In genomic region chr10:110938361-110938760, GRCm38 (mm10) we compare ENCODE assay signal across 14 mouse cellular contexts. TPM values are rescaled to one million over a fixed set of nuclear protein-coding genes. Genes with fewer than 3 reads are reported as not detected.
DNase-seq lines count a peak whose midpoint lies in the region; ATAC-seq lines count a peak whose summit lies in the region.
"Had no signal": no experiment of that assay in that cellular context is flagged by ENCODE, and none has a peak within 500 bp of the region (broad histone marks: within the 10 kb centered on the region; RNA-seq: fewer than 3 reads in every experiment).

No protein-coding gene starts in this region.

- H3K4me2 ChIP-seq in forebrain, embryonic 14.5 days (ENCODE audit: low read length), result no peak overlapping the region
- no peak overlapping the region for H3K4me2 ChIP-seq in forebrain, embryonic 12.5 days
- H3K4me2 ChIP-seq in intestine, embryonic 14.5 days (ENCODE audit: low read length), result no peak overlapping the region
- H3K4me2 ChIP-seq in intestine, embryonic 16.5 days (ENCODE audit: low read depth, low read length), result no peak overlapping the region
- no peak overlapping the region for H3K4me2 ChIP-seq in midbrain, embryonic 13.5 days (replicated peaks)
- no peak overlapping the region for H3K4me2 ChIP-seq in midbrain, embryonic 15.5 days
- H3K4me2 ChIP-seq: heart, embryonic 13.5 days; midbrain, embryonic 11.5 days had no signal

- H3K4me3 ChIP-seq in forebrain, embryonic 14.5 days (ENCODE audit: low read depth, low read length), result no peak overlapping the region
- no peak overlapping the region for H3K4me3 ChIP-seq in forebrain, embryonic 12.5 days (replicated peaks)
- H3K4me3 ChIP-seq in intestine, embryonic 14.5 days (ENCODE audit: low read depth, low read length), result no peak overlapping the region
- H3K4me3 ChIP-seq in intestine, embryonic 16.5 days (ENCODE audit: low read length), result no peak overlapping the region
- no peak overlapping the region for H3K4me3 ChIP-seq in midbrain, embryonic 13.5 days (replicated peaks)
- H3K4me3 ChIP-seq in midbrain, embryonic 15.5 days, result no peak overlapping the region
- H3K4me3 ChIP-seq: heart, embryonic 13.5 days had no signal

- H3K4me1 ChIP-seq in forebrain, embryonic 14.5 days (ENCODE audit: control insufficient read depth, insufficient read depth, low read length), result no peaks in the 10 kb centered on the region
- H3K4me1 ChIP-seq in forebrain, embryonic 12.5 days, result no peaks in the 10 kb centered on the region
- H3K4me1 ChIP-seq in intestine, embryonic 14.5 days (replicated peaks; ENCODE audit: control insufficient read depth, insufficient read depth, low read length), result no peaks in the 10 kb centered on the region
- no peaks in the 10 kb centered on the region for H3K4me1 ChIP-seq in intestine, embryonic 16.5 days (ENCODE audit: control insufficient read depth, insufficient read depth, low read length)
- no peaks in the 10 kb centered on the region for H3K4me1 ChIP-seq in midbrain, embryonic 13.5 days (replicated peaks)
- no peaks in the 10 kb centered on the region for H3K4me1 ChIP-seq in midbrain, embryonic 15.5 days

- peaks cover 49% of the 10 kb centered on the region for H3K36me3 ChIP-seq in forebrain, embryonic 14.5 days (ENCODE audit: control insufficient read depth, insufficient read depth, low read length)
- peaks cover 44% of the 10 kb centered on the region for H3K36me3 ChIP-seq in forebrain, embryonic 12.5 days (replicated peaks)
- peaks cover 69% of the 10 kb centered on the region for H3K36me3 ChIP-seq in intestine, embryonic 14.5 days (ENCODE audit: control insufficient read depth, insufficient read depth, low read length)
- peaks cover 11% of the 10 kb centered on the region for H3K36me3 ChIP-seq in intestine, embryonic 16.5 days (ENCODE audit: control insufficient read depth, insufficient read depth, low read length)
- H3K36me3 ChIP-seq in midbrain, embryonic 13.5 days, result peaks cover 30% of the 10 kb centered on the region
- 0 out of 2 replicates have a peak, but pooled peaks cover 5% of the 10 kb centered on the region for H3K36me3 ChIP-seq in midbrain, embryonic 15.5 days (replicated peaks)

- 89% methylated on average over 7 of the region's 7 CpGs for WGBS in forebrain, embryonic 14.5 days
- 95% methylated on average over 7 of the region's 7 CpGs for WGBS in forebrain, embryonic 12.5 days
- 93% methylated on average over 7 of the region's 7 CpGs for WGBS in intestine, embryonic 14.5 days
- WGBS in intestine, embryonic 16.5 days, result 91% methylated on average over 7 of the region's 7 CpGs
- 91% methylated on average over 7 of the region's 7 CpGs for WGBS in midbrain, embryonic 13.5 days
- 92% methylated on average over 7 of the region's 7 CpGs for WGBS in midbrain, embryonic 15.5 days

- no peak overlapping the region for H3K9ac ChIP-seq in forebrain, embryonic 14.5 days (ENCODE audit: low read length)
- H3K9ac ChIP-seq in forebrain, embryonic 12.5 days, result no peak overlapping the region
- H3K9ac ChIP-seq in intestine, embryonic 14.5 days (ENCODE audit: low read length), result no peak overlapping the region
- no peak overlapping the region for H3K9ac ChIP-seq in intestine, embryonic 16.5 days (ENCODE audit: low read depth, low read length)
- H3K9ac ChIP-seq in midbrain, embryonic 13.5 days (replicated peaks), result 0 out of 2 replicates have a peak overlapping the region, but pooled peaks have one; percentile 15
- H3K9ac ChIP-seq in midbrain, embryonic 15.5 days, result no peak overlapping the region
- H3K9ac ChIP-seq: liver, postnatal 0 days had no signal

- H3K27ac ChIP-seq in forebrain, embryonic 14.5 days (ENCODE audit: low read depth, low read length), result 0 out of 2 replicates have a peak overlapping the region, but pooled peaks have one; percentile 5
- H3K27ac ChIP-seq in forebrain, embryonic 12.5 days, result no peak overlapping the region
- H3K27ac ChIP-seq in intestine, embryonic 14.5 days (ENCODE audit: low read depth), result 0 out of 2 replicates have a peak overlapping the region, but pooled peaks have one; percentile 16
- no peak overlapping the region for H3K27ac ChIP-seq in intestine, embryonic 16.5 days (ENCODE audit: low read length)
- no peak overlapping the region for H3K27ac ChIP-seq in midbrain, embryonic 13.5 days
- no peak overlapping the region for H3K27ac ChIP-seq in midbrain, embryonic 15.5 days

- no peak for ATAC-seq in forebrain, embryonic 14.5 days
- ATAC-seq in forebrain, embryonic 12.5 days (ENCODE audit: low FRiP score), result no peak
- ATAC-seq in intestine, embryonic 14.5 days (replicated peaks; ENCODE audit: low FRiP score, low TSS enrichment, low read depth), result no peak
- no peak for ATAC-seq in intestine, embryonic 16.5 days
- ATAC-seq in midbrain, embryonic 13.5 days, result no peak
- ATAC-seq in midbrain, embryonic 15.5 days (replicated peaks), result no peak
- no peak for ATAC-seq in monocyte, adult 5-6 weeks (replicated peaks; ENCODE audit: insufficient number of reproducible peaks, low FRiP score, low TSS enrichment, poor library complexity, severe bottlenecking)
- ATAC-seq: CD4-positive, CD25-positive, alpha-beta regulatory T cell, adult 4 months; inflammation-experienced regulatory T-cells, adult 6 months; liver, postnatal 0 days had no signal

- DNase-seq in forebrain, embryonic 14.5 days (ENCODE audit: low spot score), result no peak
- no peak for DNase-seq in intestine, embryonic 14.5 days (ENCODE audit: low spot score)
- DNase-seq: liver, postnatal 0 days; lung, postnatal 36 days; thymus, postnatal 36 days had no signal

- no peaks in the 10 kb centered on the region for H3K9me3 ChIP-seq in forebrain, embryonic 14.5 days (replicated peaks; ENCODE audit: control insufficient read depth, low read length)
- H3K9me3 ChIP-seq in forebrain, embryonic 12.5 days, result no peaks in the 10 kb centered on the region
- no peaks in the 10 kb centered on the region for H3K9me3 ChIP-seq in intestine, embryonic 14.5 days (ENCODE audit: control insufficient read depth, low read length)
- no peaks in the 10 kb centered on the region for H3K9me3 ChIP-seq in intestine, embryonic 16.5 days (ENCODE audit: control insufficient read depth, low read length)
- no peaks in the 10 kb centered on the region for H3K9me3 ChIP-seq in midbrain, embryonic 13.5 days
- H3K9me3 ChIP-seq in midbrain, embryonic 15.5 days, result no peaks in the 10 kb centered on the region
- H3K9me3 ChIP-seq: heart, embryonic 13.5 days had no signal

- no peaks in the 10 kb centered on the region for H3K27me3 ChIP-seq in forebrain, embryonic 14.5 days (replicated peaks; ENCODE audit: control insufficient read depth, insufficient read depth, low read length)
- H3K27me3 ChIP-seq in forebrain, embryonic 12.5 days, result no peaks in the 10 kb centered on the region
- no peaks in the 10 kb centered on the region for H3K27me3 ChIP-seq in intestine, embryonic 14.5 days (replicated peaks; ENCODE audit: control insufficient read depth, insufficient read depth, low read length)
- H3K27me3 ChIP-seq in intestine, embryonic 16.5 days (replicated peaks; ENCODE audit: control insufficient read depth, insufficient read depth, low read length), result no peaks in the 10 kb centered on the region
- no peaks in the 10 kb centered on the region for H3K27me3 ChIP-seq in midbrain, embryonic 13.5 days
- no peaks in the 10 kb centered on the region for H3K27me3 ChIP-seq in midbrain, embryonic 15.5 days (replicated peaks)
- H3K27me3 ChIP-seq: heart, embryonic 13.5 days had no signal

RNA-seq across cellular contexts. Expression of gene Csrp2, which starts 18.8 kb away (rescaled TPM):
- 181 and 218 TPM in 2 replicates for polyA plus RNA-seq in forebrain, embryonic 14.5 days (2014; fragmentation: Nextera tagmentation; extraction: Ambion mirVana)
- 128 and 164 TPM in 2 replicates for polyA plus RNA-seq in forebrain, embryonic 12.5 days (2016; fragmentation: Nextera tagmentation; extraction: Ambion mirVana)
- 266 and 283 TPM in 2 replicates for polyA plus RNA-seq in intestine, embryonic 14.5 days (2014; fragmentation: Nextera tagmentation; extraction: Ambion mirVana)
- polyA plus RNA-seq in intestine, embryonic 16.5 days (2015; fragmentation: Nextera tagmentation; extraction: Ambion mirVana), result 236 and 254 TPM in 2 replicates
- 94.3 and 128 TPM in 2 replicates for polyA plus RNA-seq in midbrain, embryonic 13.5 days (2015; fragmentation: Nextera tagmentation; extraction: Ambion mirVana)
- polyA plus RNA-seq in midbrain, embryonic 15.5 days (2015; fragmentation: Nextera tagmentation; extraction: Ambion mirVana), result 109 and 111 TPM in 2 replicates
- 22.0 to 38.3 TPM (median 35.8 TPM) in 3 replicates for total RNA-seq in monocyte, adult 5-6 weeks (2017)

Comparison
In these comparisons a context has a peak if more than half of its experiments do, and no peak if none do; other contexts are left out.
1. H3K27ac ChIP-seq: peak in forebrain, embryonic 14.5 days (single experiment) and intestine, embryonic 14.5 days (single experiment); none in forebrain, embryonic 12.5 days (single experiment), intestine, embryonic 16.5 days (single experiment), midbrain, embryonic 13.5 days (single experiment) and midbrain, embryonic 15.5 days (single experiment).